Mouse (Mus musculus) limb, embryonic 15.5 days (tissue): Measurements from ENCODE around the gene Ssbp4. TPM values are rescaled to one million over a fixed set of nuclear protein-coding genes. Genes with fewer than 3 reads are reported as not detected.
"Not testable (repeated sequence)": the region's sequence is repeated elsewhere in the genome, so short reads cannot be mapped to it uniquely, and the experiment has no call there.

ENCODE experiments used
- ATAC-seq: fragments of 200-750 bp; cut with Nextera tagmentation; 2 replicates; pipeline ENCODE4 v1.8.0; 2017; ENCODE audit warnings: low read depth, moderate TSS enrichment; ENCODE audit not compliant: insufficient number of reproducible peaks, low FRiP score, low TSS enrichment
- H3K27ac ChIP-seq: fragments of 300-500 bp; sonication (generic); 2 replicates; pipeline ENCODE4 v1.5.1; 2015; ENCODE audit warnings: moderate library complexity, mild to moderate bottlenecking, inconsistent platforms
- H3K27me3 ChIP-seq: fragments of 300-500 bp; sonication (generic); 2 replicates; pipeline ENCODE4 v1.6.1; 2015; ENCODE audit warnings: inconsistent platforms
- H3K36me3 ChIP-seq: fragments of 300-500 bp; sonication (generic); 2 replicates; pipeline ENCODE4 v1.6.1; 2015; ENCODE audit warnings: inconsistent platforms
- H3K4me1 ChIP-seq: fragments of 300-500 bp; sonication (generic); 2 replicates; pipeline ENCODE4 v1.6.1; 2015; ENCODE audit warnings: inconsistent platforms
- H3K4me2 ChIP-seq: fragments of 300-500 bp; sonication (generic); 2 replicates; pipeline ENCODE4 v1.6.1; 2015; ENCODE audit warnings: mild to moderate bottlenecking, inconsistent platforms
- H3K4me3 ChIP-seq: fragments of 300-500 bp; sonication (generic); 2 replicates; pipeline ENCODE4 v1.5.1; 2015; ENCODE audit warnings: mild to moderate bottlenecking, inconsistent platforms
- H3K9ac ChIP-seq: fragments of 300-500 bp; sonication (generic); 2 replicates; pipeline ENCODE4 v1.6.1; 2015; ENCODE audit warnings: inconsistent platforms
- H3K9me3 ChIP-seq: fragments of 300-500 bp; sonication (generic); 2 replicates; pipeline ENCODE4 v1.6.1; 2016; ENCODE audit warnings: inconsistent platforms
- whole genome bisulfite sequencing: fragments of 180-500 bp; shearing (Covaris S2); methylation state at CpG from one replicate; pipeline ENCODE4 v1.1.7; 2015; 5-methylcytosine and 5-hydroxymethylcytosine counted together
- polyA plus RNA-seq: library from polyadenylated mRNA; unstranded; fragments of >200 nt; fragmentation: Nextera tagmentation; extraction: Ambion mirVana; gene quantifications from 2 replicates; pipeline ENCODE4 v1.2.1, GENCODE M21; 2015

Ssbp4 gene
- polyA plus RNA-seq, 1 experiment from 2014 or later = 119 TPM

DNA sequence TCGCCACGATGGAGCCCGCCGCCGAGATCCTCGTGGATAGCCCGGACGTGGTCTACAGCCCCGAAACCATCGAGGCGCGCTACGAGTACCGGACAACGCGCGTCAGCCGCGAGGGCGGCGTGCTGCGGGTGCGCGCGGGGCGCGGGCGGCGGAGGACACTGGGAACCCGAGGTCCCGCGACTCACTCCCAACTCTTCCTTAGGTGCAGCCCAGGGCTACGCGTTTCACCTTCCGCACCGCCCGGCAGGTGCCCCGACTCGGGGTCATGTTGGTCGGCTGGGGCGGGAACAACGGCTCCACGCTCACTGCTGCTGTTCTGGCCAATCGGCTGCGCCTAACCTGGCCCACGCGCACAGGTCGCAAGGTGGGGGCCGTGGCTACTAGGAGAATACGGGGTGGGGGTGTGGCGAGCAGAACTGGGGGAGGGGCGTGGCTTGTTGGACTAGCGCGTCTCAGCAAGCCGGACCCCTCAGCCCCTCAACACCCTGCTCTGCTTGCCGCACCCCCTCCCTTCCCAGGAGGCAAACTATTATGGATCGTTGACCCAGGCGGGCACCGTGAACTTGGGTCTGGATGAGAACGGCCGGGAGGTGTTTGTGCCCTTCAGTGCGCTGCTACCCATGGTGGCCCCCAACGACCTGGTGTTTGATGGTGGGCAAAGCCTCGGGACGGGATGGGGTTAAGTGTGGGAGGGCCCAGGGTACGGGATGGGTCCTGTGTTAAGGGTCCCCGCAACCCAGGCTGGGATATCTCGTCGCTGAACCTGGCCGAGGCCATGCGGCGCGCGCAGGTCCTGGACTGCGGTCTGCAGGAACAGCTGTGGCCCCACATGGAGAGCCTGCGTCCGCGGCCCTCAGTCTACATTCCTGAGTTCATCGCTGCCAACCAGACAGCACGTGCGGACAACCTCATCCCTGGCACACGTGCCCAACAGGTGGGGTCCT lies 13.8 kb downstream of the Ssbp4 start:
- no peaks in the 10 kb centered on the region for H3K9me3 ChIP-seq
- 7% methylated on average over 82 of the region's 82 CpGs for WGBS
- peaks cover 39% of the 10 kb centered on the region for H3K36me3 ChIP-seq
- H3K27me3 ChIP-seq = no peaks in the 10 kb centered on the region
- H3K27ac ChIP-seq = peak overlapping the region; percentile 78
- H3K4me2 ChIP-seq = peak overlapping the region; percentile 99
- H3K4me1 ChIP-seq = peaks cover 66% of the 10 kb centered on the region
- no peak for ATAC-seq
- peak overlapping the region; percentile 57 for H3K9ac ChIP-seq
- peak overlapping the region; percentile 65 for H3K4me3 ChIP-seq

DNA sequence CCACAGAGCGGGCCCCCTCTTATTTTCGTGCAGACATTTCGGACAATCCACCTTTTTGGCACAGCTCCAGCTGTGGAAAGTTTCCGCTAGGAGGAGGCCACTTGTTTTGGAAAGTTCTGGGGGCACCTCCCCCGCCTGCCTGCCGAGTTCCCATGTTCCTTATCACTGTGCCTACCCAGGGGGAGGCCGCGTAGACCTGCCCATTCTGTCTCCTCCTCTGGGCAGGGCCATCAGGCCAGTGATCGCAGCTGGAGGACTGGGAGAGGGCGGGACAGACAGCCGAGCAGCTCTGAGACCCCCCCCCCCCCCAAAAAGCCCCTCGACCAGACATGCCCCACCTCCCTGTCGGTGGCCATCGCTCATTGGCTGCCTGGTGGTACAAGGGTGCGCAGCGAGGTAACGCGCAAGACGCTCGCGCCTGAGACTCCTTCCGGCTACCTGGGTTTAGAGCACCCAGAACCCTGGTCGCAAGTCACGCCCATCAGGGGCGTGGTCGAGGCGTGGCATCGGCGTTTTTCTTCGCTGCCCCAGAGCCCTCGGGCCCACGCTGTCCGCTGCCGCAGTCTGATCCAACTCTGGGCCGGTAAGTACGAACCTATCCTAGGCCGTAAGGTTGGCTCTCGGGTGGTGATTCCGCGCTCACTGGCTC lies 14.6 kb downstream of the Ssbp4 start, which contains the start of gene Isyna1:
Gene Isyna1, plus strand, starts transcription at position 413 of the 649 bp plus-strand sequence.
- peak within 1 kb of the TSS; percentile 57 for H3K9ac ChIP-seq
- H3K36me3 ChIP-seq = peaks cover 39% of the 10 kb centered on the region
- peaks cover 58% of the 10 kb centered on the region for H3K4me1 ChIP-seq
- peak within 1 kb of the TSS; percentile 65 for H3K4me3 ChIP-seq
- H3K4me2 ChIP-seq = peak within 1 kb of the TSS; percentile 99
- peak within 1 kb of the TSS; percentile 78 for H3K27ac ChIP-seq
- no peaks in the 10 kb centered on the region for H3K27me3 ChIP-seq
- H3K9me3 ChIP-seq = no peaks in the 10 kb centered on the region
- WGBS = under 1% methylated on average over 38 of the region's 40 CpGs
- peak; percentile 88 for ATAC-seq

DNA sequence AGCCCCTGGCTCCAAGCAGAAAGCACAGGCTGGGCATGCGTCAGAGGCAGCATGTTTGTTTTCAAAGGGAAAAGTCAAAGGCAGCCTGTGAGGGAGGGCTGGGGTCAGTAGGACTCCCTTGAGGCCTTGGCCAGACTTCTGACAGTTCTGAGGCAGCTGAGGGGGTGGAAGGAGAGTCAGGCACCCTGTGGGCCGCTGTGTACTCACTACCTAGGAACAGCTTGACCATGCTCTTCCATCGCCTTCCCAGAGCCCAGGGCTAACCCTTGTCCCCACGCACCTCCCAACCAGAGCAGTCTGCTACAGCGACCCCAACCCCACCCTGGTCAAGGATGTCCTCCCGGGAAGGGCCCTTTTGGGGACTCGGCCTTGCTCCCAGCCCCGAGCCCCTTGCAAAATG lies 15.5 kb downstream of the Ssbp4 start:
- Histone ChIP-seq H3K9me3 (no peaks in the 10 kb centered on the region), H3K27me3 (no peaks in the 10 kb centered on the region), H3K36me3 (peaks cover 46% of the 10 kb centered on the region), H3K4me3 (peak overlapping the region; percentile 65; the same call in 1 of the 2 replicates), H3K27ac (peak overlapping the region; percentile 73), H3K9ac (no peak overlapping the region), H3K4me1 (peaks cover 49% of the 10 kb centered on the region), H3K4me2 (peak overlapping the region; percentile 99)
- WGBS = 55% methylated on average over 8 of the region's 8 CpGs
- no peak for ATAC-seq

DNA sequence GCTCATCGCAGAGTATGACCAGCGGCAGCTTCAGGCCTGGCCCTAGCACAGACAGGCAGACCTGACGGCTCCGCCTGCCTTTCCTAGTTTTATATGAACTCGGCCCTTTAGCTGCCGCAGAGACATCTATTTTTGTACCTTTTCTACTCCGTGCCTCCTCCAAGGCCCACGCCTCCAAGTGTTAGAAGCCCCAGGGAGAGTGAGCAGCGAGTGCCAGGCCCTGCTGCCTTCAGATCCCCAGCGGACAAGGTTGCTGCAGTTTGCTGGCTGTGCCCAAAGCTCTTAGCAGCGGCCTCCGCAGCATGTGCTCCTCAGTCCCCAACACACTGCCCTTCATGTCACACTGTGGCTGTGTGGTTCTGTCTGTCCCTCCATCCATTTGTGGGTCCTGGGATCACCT lies 17.1 kb downstream of the Ssbp4 start:
- no peaks in the 10 kb centered on the region for H3K27me3 ChIP-seq
- no peaks in the 10 kb centered on the region for H3K9me3 ChIP-seq
- H3K36me3 ChIP-seq = peaks cover 61% of the 10 kb centered on the region
- H3K4me3 ChIP-seq = no peak overlapping the region
- H3K9ac ChIP-seq = no peak overlapping the region
- WGBS = 79% methylated on average over 12 of the region's 12 CpGs
- no peak for ATAC-seq
- no peak overlapping the region for H3K4me2 ChIP-seq
- H3K4me1 ChIP-seq = peaks cover 33% of the 10 kb centered on the region
- H3K27ac ChIP-seq = no peak overlapping the region

DNA sequence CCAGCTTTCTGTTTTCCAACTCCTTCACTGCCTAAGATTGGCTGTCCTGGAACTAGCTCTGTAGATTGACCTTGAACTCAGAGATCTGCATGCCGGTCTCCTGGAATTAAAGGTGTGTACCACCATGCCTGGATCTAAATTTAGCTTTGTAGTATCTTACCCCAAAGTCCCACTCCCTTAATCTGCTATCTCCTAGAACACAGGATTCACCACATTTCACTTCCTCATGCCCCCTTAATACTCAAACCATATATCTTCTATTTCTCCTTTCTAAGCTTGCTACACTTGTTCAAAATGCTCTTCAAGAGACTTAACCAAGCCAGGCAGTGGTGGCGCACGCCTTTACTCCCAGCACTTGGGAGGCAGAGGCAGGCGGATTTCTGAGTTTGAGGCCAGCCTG lies 20.7 kb downstream of the Ssbp4 start:
- ATAC-seq, H3K4me3 ChIP-seq, H3K9ac ChIP-seq, H3K4me2 ChIP-seq, H3K27ac ChIP-seq, H3K4me1 ChIP-seq, H3K27me3 ChIP-seq, H3K9me3 ChIP-seq: not testable (repeated sequence)
- WGBS = 94% methylated on average over 4 of the region's 4 CpGs
- peaks cover 85% of the 10 kb centered on the region for H3K36me3 ChIP-seq

DNA sequence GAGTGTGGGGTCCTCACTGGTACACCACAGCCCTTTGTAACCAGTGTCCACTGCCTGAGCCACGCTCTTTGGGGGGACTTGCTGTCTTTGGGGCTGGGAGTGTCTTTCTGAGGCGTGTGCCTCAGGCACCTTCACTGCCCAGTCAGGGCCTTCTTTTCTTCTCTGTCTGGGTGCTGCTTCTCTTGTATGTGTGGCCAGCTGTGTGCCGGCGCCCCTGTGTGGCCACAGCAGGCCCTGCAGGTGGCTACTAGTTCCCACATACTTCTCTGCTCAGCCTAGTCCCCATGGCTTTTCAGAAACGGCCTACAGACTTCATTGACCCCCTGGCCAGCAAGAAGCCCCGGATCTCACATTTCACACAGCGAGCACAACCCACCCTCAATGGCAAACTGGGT lies 23.4 kb downstream of the Ssbp4 start:
- Histone ChIP-seq H3K27me3 (no peaks in the 10 kb centered on the region), H3K4me2 (no peak overlapping the region), H3K4me1 (no peaks in the 10 kb centered on the region), H3K9me3 (no peaks in the 10 kb centered on the region), H3K4me3 (no peak overlapping the region), H3K27ac (no peak overlapping the region), H3K9ac (no peak overlapping the region), H3K36me3 (peaks cover 98% of the 10 kb centered on the region)
- no peak for ATAC-seq
- WGBS = 41% methylated on average over 7 of the region's 7 CpGs

DNA sequence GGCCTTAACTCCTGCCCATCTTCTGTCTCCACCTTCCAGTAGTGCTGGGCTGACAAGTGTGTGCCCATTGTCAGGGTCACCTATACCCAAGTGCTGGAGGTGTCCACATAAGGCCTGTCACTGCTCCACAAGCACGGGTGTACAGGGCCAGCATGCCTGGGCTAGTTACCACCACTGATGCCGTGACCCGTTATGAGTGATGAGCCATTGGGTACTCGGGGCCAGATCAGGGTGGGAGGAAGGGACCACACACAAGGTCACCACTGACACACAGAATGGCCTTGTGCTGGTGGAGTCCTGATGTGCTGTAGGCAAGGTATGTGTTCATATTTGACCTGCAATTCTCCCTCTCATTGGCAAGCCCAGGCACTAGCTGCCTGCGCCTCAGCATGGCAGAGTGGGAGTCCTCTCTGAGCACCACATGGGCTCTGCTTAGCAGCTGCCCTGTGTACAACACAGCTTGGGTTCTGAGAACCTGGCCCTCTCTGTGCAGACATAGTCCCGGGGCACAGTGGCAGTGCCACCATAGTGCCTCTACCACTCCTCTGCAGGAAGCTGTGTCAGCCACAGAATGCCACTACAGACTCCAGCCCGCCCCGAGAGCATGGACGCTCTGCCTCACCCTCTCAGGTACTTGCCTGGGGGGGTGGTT lies 23.9 kb downstream of the Ssbp4 start:
- peaks cover 97% of the 10 kb centered on the region for H3K36me3 ChIP-seq

DNA sequence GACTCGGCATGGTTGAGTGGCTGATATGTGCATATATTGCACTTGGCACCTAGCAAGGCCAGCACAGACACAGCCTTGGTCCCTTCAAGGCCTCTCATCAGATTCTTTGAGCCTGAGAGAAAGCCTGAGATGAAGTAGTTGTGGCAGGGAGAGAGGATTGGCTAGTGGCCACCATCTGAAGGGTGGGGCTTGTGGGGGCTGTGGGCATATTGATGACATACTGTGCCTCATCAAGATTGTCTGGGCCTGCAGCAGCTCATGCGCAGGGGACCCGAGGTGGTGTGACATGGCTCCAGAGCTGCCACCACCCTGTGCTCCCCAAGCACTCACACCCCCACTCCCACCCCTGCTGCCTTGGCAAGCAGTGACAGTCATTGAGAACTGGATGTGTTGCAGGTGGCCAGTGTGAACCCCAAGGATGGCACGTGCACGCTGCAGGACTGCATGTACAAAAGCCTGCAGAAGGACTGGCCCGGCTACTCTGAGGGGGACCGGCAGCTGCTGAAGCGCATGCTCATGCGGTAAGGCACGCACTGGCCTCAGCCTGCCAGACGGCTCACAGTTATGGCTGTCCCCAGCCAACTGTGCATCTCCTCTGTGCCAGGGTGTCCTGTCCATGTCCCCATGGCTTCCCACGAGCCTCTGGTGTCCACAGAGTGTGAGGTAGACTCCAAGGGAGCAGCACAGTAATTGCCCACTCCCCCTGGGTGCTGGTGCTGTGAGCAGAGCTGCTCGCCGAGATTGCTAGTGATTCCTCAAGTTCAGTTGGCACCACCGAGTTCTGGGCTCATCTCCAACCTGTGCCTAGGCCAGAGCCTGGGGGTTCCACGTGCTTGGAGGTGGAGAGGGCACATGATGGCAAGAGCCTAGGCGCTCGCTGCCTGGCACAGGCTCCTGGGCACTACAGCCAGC lies 24.9 kb downstream of the Ssbp4 start:
- ATAC-seq = no peak
- Histone ChIP-seq H3K4me3 (no peak overlapping the region), H3K4me1 (no peaks in the 10 kb centered on the region), H3K27ac (no peak overlapping the region), H3K27me3 (no peaks in the 10 kb centered on the region), H3K4me2 (no peak overlapping the region), H3K9me3 (no peaks in the 10 kb centered on the region), H3K9ac (no peak overlapping the region), H3K36me3 (peaks cover 94% of the 10 kb centered on the region)
- WGBS = 91% methylated on average over 18 of the region's 18 CpGs

More for the DNA sequence above, 23.9 kb downstream of the Ssbp4 start:
- no peak overlapping the region for H3K4me3 ChIP-seq
- H3K27me3 ChIP-seq = no peaks in the 10 kb centered on the region
- no peaks in the 10 kb centered on the region for H3K9me3 ChIP-seq
- 88% methylated on average over 9 of the region's 9 CpGs for WGBS
- H3K9ac ChIP-seq = no peak overlapping the region
- 0 out of 2 replicates have a peak, but pooled peaks have one; percentile 12 for ATAC-seq
- no peak overlapping the region for H3K4me2 ChIP-seq
- no peak overlapping the region for H3K27ac ChIP-seq
- no peaks in the 10 kb centered on the region for H3K4me1 ChIP-seq

DNA sequence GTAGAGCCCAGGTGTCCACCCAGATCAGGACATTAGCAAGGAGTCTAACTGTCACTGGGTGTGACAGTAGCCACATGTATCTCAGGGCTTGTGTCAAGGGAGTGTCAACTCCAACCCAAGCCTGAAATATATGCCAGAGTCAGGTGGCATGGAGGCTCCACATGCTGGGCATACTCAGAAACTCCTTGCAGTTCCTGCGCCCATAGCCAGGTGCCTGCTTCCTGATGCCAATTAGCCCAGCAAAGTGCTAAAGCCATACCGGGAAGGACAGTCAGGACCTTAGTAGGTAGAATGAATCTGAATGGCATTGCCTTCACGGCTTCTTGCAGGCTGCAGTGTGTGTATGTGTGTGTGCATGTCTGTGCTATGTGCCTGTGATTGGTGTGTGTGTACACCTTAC lies 31.5 kb downstream of the Ssbp4 start:
- no peaks in the 10 kb centered on the region for H3K4me1 ChIP-seq
- no peak overlapping the region for H3K4me2 ChIP-seq
- no peak for ATAC-seq
- H3K9me3 ChIP-seq = no peaks in the 10 kb centered on the region
- WGBS = 93% methylated on average over 3 of the region's 3 CpGs
- no peak overlapping the region for H3K4me3 ChIP-seq
- no peak overlapping the region for H3K9ac ChIP-seq
- H3K27ac ChIP-seq = no peak overlapping the region
- H3K27me3 ChIP-seq = no peaks in the 10 kb centered on the region
- H3K36me3 ChIP-seq = peaks cover 65% of the 10 kb centered on the region

DNA sequence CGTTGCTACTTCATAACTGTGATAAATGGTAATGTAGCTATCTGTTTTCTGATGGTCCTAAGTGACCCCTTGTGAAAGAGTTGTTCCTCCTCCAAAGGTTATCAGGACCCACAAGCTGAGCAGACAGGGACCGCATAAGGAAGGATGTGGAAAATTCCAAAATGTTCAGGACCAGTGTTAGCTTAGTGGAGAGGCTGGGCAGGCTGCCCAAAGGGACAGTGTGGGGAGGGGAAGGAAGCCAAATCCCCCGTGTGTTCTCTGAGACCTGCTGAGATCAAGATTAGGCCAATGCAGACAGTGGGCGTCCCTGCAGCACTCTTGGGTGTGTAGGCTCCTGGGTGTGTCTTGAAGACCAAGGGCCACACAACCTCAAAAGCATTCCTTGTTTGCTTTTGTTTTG lies 33.8 kb downstream of the Ssbp4 start:
- no peak for ATAC-seq
- H3K4me1 ChIP-seq = no peaks in the 10 kb centered on the region
- no peaks in the 10 kb centered on the region for H3K27me3 ChIP-seq
- H3K9ac ChIP-seq = no peak overlapping the region
- H3K9me3 ChIP-seq = no peaks in the 10 kb centered on the region
- WGBS = 78% methylated on average over 4 of the region's 4 CpGs
- H3K4me3 ChIP-seq = no peak overlapping the region
- H3K27ac ChIP-seq = no peak overlapping the region
- H3K4me2 ChIP-seq = no peak overlapping the region
- peaks cover 44% of the 10 kb centered on the region for H3K36me3 ChIP-seq

DNA sequence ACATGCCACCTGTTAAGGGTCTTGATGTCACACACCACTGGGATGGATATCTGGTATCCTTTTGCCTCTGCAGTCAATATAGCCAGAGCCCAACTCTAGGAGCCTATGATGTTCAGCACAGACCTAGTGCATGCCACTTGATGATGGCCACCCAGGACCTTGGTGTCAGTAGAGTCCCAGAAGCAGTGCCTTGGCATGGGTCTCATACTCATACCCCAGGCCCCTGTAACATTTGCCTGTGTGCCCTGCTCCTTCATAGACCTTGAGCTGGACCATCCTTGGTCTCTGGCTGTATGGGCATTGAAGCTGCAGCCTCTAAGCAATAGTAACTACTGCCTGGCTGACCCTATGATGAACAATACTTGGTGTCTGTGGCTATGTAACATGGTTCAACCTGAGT lies 34.4 kb downstream of the Ssbp4 start:
- no peaks in the 10 kb centered on the region for H3K9me3 ChIP-seq
- no peaks in the 10 kb centered on the region for H3K27me3 ChIP-seq
- H3K4me3 ChIP-seq = no peak overlapping the region
- H3K27ac ChIP-seq = no peak overlapping the region
- H3K9ac ChIP-seq = no peak overlapping the region
- no peak overlapping the region for H3K4me2 ChIP-seq
- no peak for ATAC-seq
- H3K36me3 ChIP-seq = peaks cover 45% of the 10 kb centered on the region
- no peaks in the 10 kb centered on the region for H3K4me1 ChIP-seq
